Mouse (Mus musculus) spleen, postnatal 36 days (tissue): ENCODE data around the gene Bnc2.

Experiments used
- DNase-seq, 2 experiments: peaks; one replicate each; pipeline ENCODE4 v3.0.0; 2022; ENCODE audit warnings: low spot score in 2 of 2, mixed read lengths in 1 of 2

The Bnc2 gene

GRCm38 (mm10) chr4:84632832-84633789 is 42.0 kb downstream of the Bnc2 start:
- no peak for DNase-seq

GRCm38 (mm10) chr4:84627616-84628015 is 47.5 kb downstream of the Bnc2 start:
- DNase-seq, result no peak

- no peak for DNase-seq
These were observed 51.8 kb downstream of the Bnc2 start for GRCm38 (mm10) chr4:84623312-84623711.

GRCm38 (mm10) chr4:84621785-84622184 is 53.3 kb downstream of the Bnc2 start:
- DNase-seq, result no peak

- no peak for DNase-seq
These were observed 65.2 kb downstream of the Bnc2 start for GRCm38 (mm10) chr4:84609861-84610260.

- no peak for DNase-seq
These were observed 70.6 kb downstream of the Bnc2 start for GRCm38 (mm10) chr4:84604461-84604860.

GRCm38 (mm10) chr4:84580260-84580952 is 94.7 kb downstream of the Bnc2 start:
- DNase-seq, result no peak

- DNase-seq, result no peak
These were observed 96.8 kb downstream of the Bnc2 start for GRCm38 (mm10) chr4:84578296-84578695.

GRCm38 (mm10) chr4:84566123-84566522 is 109.0 kb downstream of the Bnc2 start:
- no peak for DNase-seq

- DNase-seq, result no peak
These were observed 129.7 kb downstream of the Bnc2 start for GRCm38 (mm10) chr4:84545204-84545871.

GRCm38 (mm10) chr4:84544646-84545045 is 130.4 kb downstream of the Bnc2 start:
- no peak for DNase-seq

- no peak for DNase-seq
These were observed 134.5 kb downstream of the Bnc2 start for GRCm38 (mm10) chr4:84540531-84540930.

- DNase-seq, result no peak
These were observed 135.7 kb downstream of the Bnc2 start for GRCm38 (mm10) chr4:84539396-84539795.

GRCm38 (mm10) chr4:84528886-84529789 is 145.9 kb downstream of the Bnc2 start:
- DNase-seq, result no peak

GRCm38 (mm10) chr4:84528358-84528757 is 146.7 kb downstream of the Bnc2 start:
- no peak for DNase-seq

- no peak for DNase-seq
These were observed 147.8 kb downstream of the Bnc2 start for GRCm38 (mm10) chr4:84527066-84527933.

GRCm38 (mm10) chr4:84523651-84524221 is 151.3 kb downstream of the Bnc2 start:
- DNase-seq, result no peak

- no peak for DNase-seq
These were observed 151.9 kb downstream of the Bnc2 start for GRCm38 (mm10) chr4:84523211-84523610.

GRCm38 (mm10) chr4:84521562-84521961 is 153.5 kb downstream of the Bnc2 start:
- DNase-seq, result no peak

GRCm38 (mm10) chr4:84510466-84510865 is 164.6 kb downstream of the Bnc2 start:
- DNase-seq, result no peak
